Mouse (Mus musculus) MEL (cell line): ENCODE data around the gene Bmpr1a.

ENCODE experiments used
- CHD1 ChIP-seq: IDR thresholded peaks from 2 replicates; pipeline ENCODE4 v1.6.1; 2012; ENCODE audit warnings: low read depth, mild to moderate bottlenecking, inconsistent platforms, low read length, improper control_type of control experiment
- CTCF ChIP-seq, 3 experiments: IDR thresholded peaks in 2 of 3; conservative IDR thresholded peaks in 1 of 3; 2 replicates each; pipeline ENCODE4 v1.5.1; 2011 to 2012; ENCODE audit warnings: low read length in 3 of 3, low read depth in 2 of 3, mild to moderate bottlenecking in 2 of 3, improper control_type of control experiment in 1 of 3, inconsistent platforms in 1 of 3, mixed read lengths in 1 of 3, moderate library complexity in 1 of 3; ENCODE audit not compliant: control insufficient read depth in 1 of 3, insufficient read depth in 1 of 3, poor library complexity in 1 of 3, severe bottlenecking in 1 of 3
- EP300 ChIP-seq, 2 experiments: IDR thresholded peaks; 2 replicates each; pipeline ENCODE4 v1.6.1; 2011; ENCODE audit warnings: improper control_type of control experiment in 2 of 2, low read length in 2 of 2, low read depth in 1 of 2, mild to moderate bottlenecking in 1 of 2
- RAD21 ChIP-seq: IDR thresholded peaks from 2 replicates; pipeline ENCODE4 v1.6.1; 2011; ENCODE audit warnings: mild to moderate bottlenecking, low read depth, low read length, improper control_type of control experiment
- ZKSCAN1 ChIP-seq: IDR thresholded peaks from 2 replicates; pipeline ENCODE4 v1.6.1; 2012; ENCODE audit warnings: low read depth, mild to moderate bottlenecking, inconsistent platforms, low read length, improper control_type of control experiment, moderate library complexity

GRCm38 (mm10) chr14:34442531-34442930 is 60.6 kb downstream of the Bmpr1a start:
- no peak for TF ChIP-seq CTCF (IDR thresholded peaks at IDR 0.05 in 2 of 3, conservative IDR thresholded peaks at IDR 0.05 in 1 of 3; ENCODE audit: control insufficient read depth in 1 of 3, insufficient read depth in 1 of 3, low read depth in 2 of 3, low read length in 3 of 3, poor library complexity in 1 of 3, severe bottlenecking in 1 of 3)
- no peak for TF ChIP-seq CHD1
- TF ChIP-seq EP300 (IDR thresholded peaks at IDR 0.05; ENCODE audit: low read depth in 1 of 2, low read length in 2 of 2), result no peak
- no peak for TF ChIP-seq RAD21
- no peak for TF ChIP-seq ZKSCAN1
